Mouse (Mus musculus): Measurements from ENCODE around the gene Krt16. TPM values are rescaled to one million over a fixed set of nuclear protein-coding genes. Genes with fewer than 3 reads are reported as not detected.

Gene Krt16
- not detected for total RNA-seq (2021)
- long read RNA-seq, experiment 1: 0 reads
- long read RNA-seq, experiment 2: 0 reads

GRCm38 (mm10) chr11:100248852-100249465 lies at the start of gene Krt16:
TSS of gene Krt16 (minus strand) at chr11:100248902.
- DNase-seq: no peak

- DNase-seq: no peak
Observed at GRCm38 (mm10) chr11:100297801-100298200, 49.1 kb upstream of the Krt16 start.

DNA sequence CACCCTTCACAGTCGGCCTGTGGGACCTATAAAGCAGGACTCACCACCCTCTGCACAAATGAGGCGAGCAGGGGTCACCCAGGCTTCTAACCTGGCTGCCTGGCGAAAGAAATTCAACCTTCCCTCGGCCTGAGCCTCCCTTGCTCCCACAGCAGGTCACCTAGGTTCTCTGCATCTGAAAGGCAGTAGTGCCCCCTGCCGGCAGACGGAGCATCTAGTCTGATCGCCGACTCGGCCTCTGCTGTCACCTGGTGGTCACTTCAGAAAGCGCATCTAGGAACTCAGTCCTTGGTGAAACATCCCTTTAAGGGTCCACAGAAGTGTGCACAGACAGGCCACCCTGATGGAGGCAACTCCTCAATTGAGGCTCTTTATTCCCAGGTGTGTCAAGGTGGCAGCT lies 46.6 kb upstream of the Krt16 start:
- peak; percentile 89 for DNase-seq

DNA sequence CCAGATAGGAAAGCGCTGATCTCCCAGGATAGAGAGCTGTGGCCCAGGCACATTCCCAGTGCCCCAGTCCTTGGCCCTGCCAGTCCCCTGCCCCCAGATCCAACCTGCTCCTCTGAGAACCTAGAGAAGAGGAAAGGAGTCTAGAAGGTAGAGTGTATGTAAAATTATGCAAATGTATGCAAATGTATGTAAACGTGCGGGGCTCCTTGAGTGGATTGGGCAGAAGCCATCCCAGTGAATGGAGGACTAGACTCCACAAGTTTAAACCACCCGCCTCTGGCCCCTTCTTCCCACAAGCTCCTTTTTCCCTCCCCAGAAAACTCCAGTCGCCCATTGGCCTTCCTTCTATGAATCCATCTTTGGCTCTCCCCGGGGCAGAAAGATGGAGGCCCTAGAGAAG lies 44.2 kb upstream of the Krt16 start:
- DNase-seq: no peak

- no peak for DNase-seq
Observed at GRCm38 (mm10) chr11:100290235-100290634, 41.5 kb upstream of the Krt16 start.

GRCm38 (mm10) chr11:100288942-100289341 lies 40.2 kb upstream of the Krt16 start:
- DNase-seq: no peak

- peak; percentile 55 for DNase-seq
Observed at GRCm38 (mm10) chr11:100287024-100287423, 38.3 kb upstream of the Krt16 start.

DNA sequence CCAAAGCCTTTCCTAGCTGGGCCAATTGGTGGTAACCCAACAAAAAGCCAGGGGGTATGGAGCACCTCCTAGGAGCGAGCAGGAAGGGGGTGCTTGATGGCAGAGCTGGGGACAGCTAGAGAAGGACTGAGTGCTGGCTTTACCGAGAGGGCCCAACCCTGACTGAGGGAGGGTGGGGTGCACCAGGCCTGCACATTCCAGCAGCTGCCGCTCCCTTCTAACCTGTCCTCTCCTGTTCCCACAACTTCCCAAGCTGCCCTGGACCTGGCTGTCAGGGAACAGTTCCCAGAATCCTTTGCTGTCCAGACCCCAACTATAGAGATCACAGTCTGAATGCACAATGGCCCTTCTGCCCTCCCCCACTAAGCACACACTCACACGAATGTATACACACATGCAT lies 36.3 kb upstream of the Krt16 start:
- no peak for DNase-seq

DNA sequence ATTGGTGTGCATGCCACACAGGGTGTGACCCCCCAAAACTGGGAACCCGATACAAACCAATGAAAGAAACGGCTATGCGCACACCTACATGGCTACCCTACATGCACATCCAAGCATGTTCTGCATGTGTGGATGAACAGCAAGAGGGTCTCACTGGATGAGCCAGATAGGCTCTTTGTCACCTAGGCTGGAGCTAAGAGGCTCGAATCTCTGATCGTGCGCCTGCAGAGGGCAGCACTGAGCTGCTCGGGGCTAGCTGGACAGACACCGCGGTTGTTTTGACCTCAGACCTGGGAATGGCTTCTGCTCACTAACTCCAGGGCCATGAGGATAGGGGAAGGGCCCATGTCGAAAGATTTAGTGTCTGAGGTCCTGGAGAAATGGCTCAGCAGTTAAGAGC lies 33.8 kb upstream of the Krt16 start:
- peak; percentile 90 for DNase-seq

DNA sequence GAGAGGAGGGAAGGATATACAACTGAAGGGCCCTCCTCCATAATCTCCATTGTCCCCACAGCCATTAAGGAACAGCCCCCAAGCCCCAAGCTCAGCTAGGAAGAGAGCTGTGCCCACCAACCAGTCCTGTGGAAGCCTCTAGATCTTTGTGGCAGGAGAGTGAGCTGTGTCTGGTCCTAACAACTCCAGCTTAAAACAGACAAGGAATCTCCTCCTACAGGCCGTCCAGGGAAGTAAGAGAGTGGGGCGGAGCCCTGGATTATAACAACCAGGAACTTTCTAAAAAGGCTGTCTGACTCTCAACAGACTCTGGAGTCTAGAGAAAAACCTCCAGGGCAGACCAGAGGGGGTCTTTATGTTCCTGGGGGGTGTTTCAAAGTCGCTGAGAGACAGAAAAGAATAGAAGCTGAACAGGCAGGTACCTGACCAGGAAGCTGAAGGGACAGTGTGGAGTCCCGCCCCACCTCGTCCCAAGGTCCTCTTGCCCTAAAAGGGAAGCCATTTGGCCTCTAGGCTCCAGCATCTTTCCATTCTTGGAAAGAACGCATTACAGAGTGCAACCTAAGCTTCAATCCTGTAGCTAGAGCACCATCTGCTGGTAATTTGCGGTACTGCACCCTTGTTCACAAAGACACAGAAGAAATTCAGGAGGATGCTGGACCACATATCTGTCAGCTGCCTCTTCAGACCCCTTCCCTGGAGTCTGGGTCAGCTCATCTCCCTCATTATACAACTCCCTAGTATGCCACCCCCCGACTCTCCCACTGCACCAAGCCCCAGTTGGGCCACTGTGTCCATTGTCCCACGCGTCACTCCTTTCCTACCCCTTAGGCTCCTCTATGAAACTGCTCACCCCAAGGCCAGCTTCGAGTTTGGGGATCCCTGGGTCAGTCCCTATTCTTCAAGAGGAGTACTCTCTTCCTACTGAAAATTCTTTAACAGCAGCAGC lies 33.2 kb upstream of the Krt16 start:
- peak; percentile 89 for DNase-seq

DNA sequence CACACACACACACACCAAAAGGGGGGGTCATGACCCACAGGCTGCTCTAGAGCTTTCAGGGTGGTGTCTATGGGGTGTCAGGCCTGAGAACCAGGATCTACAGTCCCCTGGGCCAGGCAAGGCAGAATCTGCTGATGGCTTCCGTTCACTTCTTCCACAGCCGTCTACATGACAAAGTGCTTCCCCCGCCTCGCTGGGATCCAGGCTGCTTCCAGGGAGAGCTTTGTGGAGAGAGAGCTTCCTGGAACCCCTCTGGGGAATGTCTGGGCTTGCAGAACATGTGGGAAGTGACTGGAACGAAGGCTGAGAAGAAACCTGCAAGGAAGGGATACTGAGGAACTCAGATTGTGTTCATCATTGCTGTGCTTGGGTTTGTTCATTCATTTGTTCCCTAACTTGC lies 30.1 kb upstream of the Krt16 start:
- DNase-seq: no peak

DNA sequence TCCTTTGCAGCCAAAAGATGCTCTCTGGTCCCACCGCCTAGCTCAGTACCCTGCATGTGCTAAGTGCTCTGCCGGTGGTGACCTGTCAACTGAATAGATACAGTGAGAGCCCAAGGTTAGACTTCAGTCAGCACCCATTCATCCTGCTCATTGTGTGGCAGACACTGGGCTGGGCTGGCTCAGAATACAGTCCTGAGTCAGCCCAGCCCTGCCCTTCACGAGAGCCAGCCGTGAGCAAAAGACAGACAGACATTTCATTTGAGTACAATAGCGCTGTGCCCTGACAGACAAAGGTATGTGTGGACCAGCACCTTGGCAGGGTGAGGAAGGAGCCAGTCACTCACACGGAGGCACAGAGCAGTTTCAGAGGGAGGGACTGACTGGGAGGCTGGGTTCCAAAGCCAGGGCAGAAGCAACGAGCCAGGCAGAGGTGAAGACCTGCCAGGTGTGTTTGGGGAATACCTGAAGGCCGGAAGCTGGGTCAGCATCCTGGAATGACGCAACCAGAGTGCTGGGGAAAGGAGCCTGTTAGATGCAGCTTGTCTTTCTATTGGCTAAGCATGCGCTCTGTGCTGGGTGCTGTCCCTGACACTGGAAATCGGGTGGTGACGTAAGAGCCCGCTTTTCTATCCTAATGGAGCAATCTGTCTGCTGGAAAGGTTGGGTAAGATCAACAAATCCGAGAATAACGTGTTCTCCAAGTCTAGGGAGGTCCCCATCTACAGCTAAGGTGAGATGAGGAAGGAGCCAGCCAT lies 29.2 kb upstream of the Krt16 start:
- no peak for DNase-seq

DNA sequence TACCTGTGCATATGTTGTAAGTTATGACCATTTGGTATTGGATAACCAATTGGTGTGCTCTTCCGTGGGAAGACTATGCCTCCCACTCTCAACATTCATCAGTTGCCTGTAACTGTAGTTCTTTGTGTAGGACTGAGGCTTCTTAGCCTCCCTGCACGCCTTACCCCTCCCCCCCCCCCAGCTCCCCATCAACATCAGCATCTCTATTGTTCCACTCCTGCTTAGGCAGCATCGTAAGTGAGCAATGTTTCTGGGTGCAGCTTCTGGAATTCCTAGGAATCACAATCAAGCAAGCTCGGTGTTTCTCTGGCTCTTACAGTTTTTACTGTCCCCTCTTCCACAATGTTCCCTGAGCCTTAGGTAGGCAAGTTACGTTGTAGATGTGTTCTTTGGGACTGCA lies 26.8 kb upstream of the Krt16 start:
- no peak for DNase-seq

GRCm38 (mm10) chr11:100274719-100275118 lies 26.0 kb upstream of the Krt16 start:
- DNase-seq: no peak

- no peak for DNase-seq
Observed at GRCm38 (mm10) chr11:100271878-100272277, 23.2 kb upstream of the Krt16 start.

DNA sequence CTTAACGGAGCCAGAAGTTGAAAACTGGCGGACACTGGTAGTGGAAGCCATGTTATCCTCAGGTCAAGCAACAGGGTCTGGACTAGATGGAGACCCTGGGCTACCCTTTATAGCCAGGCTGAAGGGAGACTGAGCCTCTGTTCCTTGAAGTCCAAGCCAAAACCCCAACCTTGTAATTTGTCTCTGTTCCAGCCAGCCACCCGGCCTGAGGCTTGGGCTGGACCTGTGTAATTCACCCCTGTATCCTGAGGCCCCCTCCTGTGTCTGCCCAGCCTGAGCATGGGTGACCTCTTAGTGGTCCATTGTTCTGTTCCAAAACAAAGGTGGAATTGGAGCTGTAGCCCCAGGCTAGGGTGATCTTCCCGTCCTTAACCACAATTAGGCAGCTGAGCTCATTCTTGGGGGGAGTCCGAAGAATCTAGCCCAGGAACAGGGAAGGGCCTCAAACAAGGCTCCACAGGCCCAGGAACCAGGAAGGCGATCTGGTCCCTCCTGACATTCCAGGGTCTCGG lies 21.2 kb upstream of the Krt16 start, which contains the start of gene Krt42:
Gene Krt42, minus strand, starts transcription at position 51 of the 512 bp plus-strand sequence.
- DNase-seq: no peak

- DNase-seq: no peak
Observed at GRCm38 (mm10) chr11:100262058-100262980, 13.6 kb upstream of the Krt16 start.

DNA sequence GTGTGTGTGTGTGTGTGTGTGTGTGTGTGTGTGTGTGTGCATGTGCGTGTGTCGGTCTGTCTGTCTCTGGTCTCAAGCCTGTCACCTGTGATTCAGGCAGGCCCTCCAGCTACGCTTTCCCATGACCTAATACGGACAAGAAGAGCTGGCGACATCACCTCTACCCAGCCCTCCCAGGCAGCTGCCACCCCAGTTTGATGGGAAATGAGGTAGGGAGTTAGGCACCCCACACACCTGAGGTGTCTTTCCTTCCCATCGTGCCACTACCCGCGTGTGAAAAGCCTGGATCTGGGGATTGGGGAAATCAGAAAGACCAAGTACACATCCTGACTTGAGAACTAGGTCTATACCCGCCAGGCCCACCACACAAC lies 12.5 kb upstream of the Krt16 start:
- no peak for DNase-seq

GRCm38 (mm10) chr11:100260514-100261234 lies 12.0 kb upstream of the Krt16 start, which contains the start of gene Krt17:
TSS of gene Krt17 (minus strand) at chr11:100261029.
- no peak for DNase-seq

DNA sequence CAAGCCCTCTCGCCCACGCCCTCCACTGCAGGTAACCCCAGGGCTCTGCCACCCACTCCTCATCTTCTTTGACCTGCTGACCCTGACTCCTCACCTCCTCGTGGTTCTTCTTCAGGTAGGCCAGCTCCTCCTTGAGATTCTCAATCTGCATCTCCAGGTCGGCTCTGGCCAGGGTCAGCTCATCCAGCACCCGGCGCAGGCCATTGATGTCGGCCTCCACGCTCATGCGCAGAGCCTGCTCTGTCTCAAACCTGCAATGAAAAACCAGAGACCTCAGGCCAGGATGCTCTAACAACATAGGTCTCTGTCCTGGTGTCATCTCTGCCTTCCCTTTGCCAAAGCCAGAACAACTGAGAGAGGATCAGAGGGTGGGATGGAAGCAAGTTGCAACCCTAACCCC lies 10.4 kb upstream of the Krt16 start:
- no peak for DNase-seq

- DNase-seq: no peak
Observed at GRCm38 (mm10) chr11:100257967-100258366, 9.3 kb upstream of the Krt16 start.

Measured in gastrocnemius, postnatal 10 days (tissue).